In genomic region chr12:84907024-84907626, GRCm38 (mm10) we compare ENCODE assay signal across 9 mouse cellular contexts. TPM values are rescaled to one million over a fixed set of nuclear protein-coding genes. Genes with fewer than 3 reads are reported as not detected.
DNase-seq lines count a peak whose midpoint lies in the region; ATAC-seq lines count a peak whose summit lies in the region.
"Had no signal": no experiment of that assay in that cellular context is flagged by ENCODE, and none has a peak within 500 bp of the region (broad histone marks: within the 10 kb centered on the region; RNA-seq: fewer than 3 reads in every experiment).

No protein-coding gene starts in this region.

- no peak overlapping the region for H3K4me3 ChIP-seq in hindbrain, embryonic 15.5 days
- H3K4me3 ChIP-seq in neural tube, embryonic 15.5 days (replicated peaks) = no peak overlapping the region
- H3K4me3 ChIP-seq in intestine, embryonic 15.5 days (replicated peaks) = no peak overlapping the region
- H3K4me3 ChIP-seq: left cerebral cortex, adult 2 months had no signal

- 59% methylated on average over 12 of the region's 12 CpGs for WGBS in hindbrain, embryonic 15.5 days
- WGBS in neural tube, embryonic 15.5 days = 73% methylated on average over 12 of the region's 12 CpGs
- WGBS in intestine, embryonic 15.5 days = 63% methylated on average over 12 of the region's 12 CpGs

- H3K4me1 ChIP-seq in hindbrain, embryonic 15.5 days (replicated peaks) = peaks cover 15% of the 10 kb centered on the region
- peaks cover 11% of the 10 kb centered on the region for H3K4me1 ChIP-seq in neural tube, embryonic 15.5 days
- 0 out of 2 replicates have a peak, but pooled peaks cover 3% of the 10 kb centered on the region for H3K4me1 ChIP-seq in intestine, embryonic 15.5 days (replicated peaks)

- DNase-seq in heart, adult 18-20 months = peak; percentile 48 to 71
- DNase-seq in heart, postnatal 4 days = no peak
- DNase-seq in forelimb bud, embryonic 11.5 days (ENCODE audit: low read depth, low spot score) = peak; percentile 35
- no peak for DNase-seq in kidney, adult 18-20 months
- no peak for DNase-seq in right cerebral cortex, postnatal 4 days

- H3K4me2 ChIP-seq in hindbrain, embryonic 15.5 days = no peak overlapping the region
- no peak overlapping the region for H3K4me2 ChIP-seq in neural tube, embryonic 15.5 days
- no peak overlapping the region for H3K4me2 ChIP-seq in intestine, embryonic 15.5 days (replicated peaks)

- H3K36me3 ChIP-seq in hindbrain, embryonic 15.5 days = no peaks in the 10 kb centered on the region
- H3K36me3 ChIP-seq in neural tube, embryonic 15.5 days = no peaks in the 10 kb centered on the region
- no peaks in the 10 kb centered on the region for H3K36me3 ChIP-seq in intestine, embryonic 15.5 days

- H3K9me3 ChIP-seq in hindbrain, embryonic 15.5 days = no peaks in the 10 kb centered on the region
- H3K9me3 ChIP-seq in neural tube, embryonic 15.5 days (replicated peaks) = no peaks in the 10 kb centered on the region
- H3K9me3 ChIP-seq in intestine, embryonic 15.5 days = no peaks in the 10 kb centered on the region

- peak overlapping the region; percentile 37; the same call in 1 of the 2 replicates for H3K27ac ChIP-seq in hindbrain, embryonic 15.5 days (replicated peaks)
- H3K27ac ChIP-seq in neural tube, embryonic 15.5 days (replicated peaks) = peak overlapping the region; percentile 28
- no peak overlapping the region for H3K27ac ChIP-seq in intestine, embryonic 15.5 days
- H3K27ac ChIP-seq: left cerebral cortex, adult 2 months had no signal

- peak; percentile 86 for ATAC-seq in hindbrain, embryonic 15.5 days (ENCODE audit: low FRiP score, low read depth)
- no peak; the same call in 1 of the 2 replicates for ATAC-seq in neural tube, embryonic 15.5 days (ENCODE audit: low FRiP score)
- no peak for ATAC-seq in intestine, embryonic 15.5 days

- H3K9ac ChIP-seq in hindbrain, embryonic 15.5 days = no peak overlapping the region
- H3K9ac ChIP-seq in neural tube, embryonic 15.5 days (replicated peaks) = no peak overlapping the region
- H3K9ac ChIP-seq in intestine, embryonic 15.5 days = no peak overlapping the region

- no peaks in the 10 kb centered on the region for H3K27me3 ChIP-seq in hindbrain, embryonic 15.5 days
- H3K27me3 ChIP-seq in neural tube, embryonic 15.5 days (replicated peaks) = no peaks in the 10 kb centered on the region
- H3K27me3 ChIP-seq in intestine, embryonic 15.5 days (replicated peaks) = no peaks in the 10 kb centered on the region

RNA-seq across cellular contexts. Expression of gene Ltbp2, which starts 30.8 kb away (rescaled TPM):
- 1 to 10 TPM; 1.3 to 3.0 TPM for total RNA-seq in heart, adult 18-20 months (2021)
- total RNA-seq in heart, postnatal 4 days (2021) = 1 to 10 TPM; 7.6 to 8.9 TPM
- polyA plus RNA-seq in hindbrain, embryonic 15.5 days (2015; fragmentation: Nextera tagmentation; extraction: Ambion mirVana) = 0.26 and 0.39 TPM in 2 replicates
- polyA plus RNA-seq in neural tube, embryonic 15.5 days (2015; fragmentation: Nextera tagmentation; extraction: Ambion mirVana) = 0.22 and 0.47 TPM in 2 replicates
- polyA plus RNA-seq in intestine, embryonic 15.5 days (2015; fragmentation: Nextera tagmentation; extraction: Ambion mirVana) = 0.75 and 1.6 TPM in 2 replicates

Comparison
In these comparisons a context has a peak if more than half of its experiments do, and no peak if none do; other contexts are left out.
1. DNase-seq: peak in heart, adult 18-20 months (2 of 2) and forelimb bud, embryonic 11.5 days (single experiment); none in heart, postnatal 4 days (single experiment), kidney, adult 18-20 months (single experiment) and right cerebral cortex, postnatal 4 days (single experiment).